Mouse (Mus musculus): ENCODE data around the gene Cbx5. TPM values are rescaled to one million over a fixed set of nuclear protein-coding genes. Genes with fewer than 3 reads are reported as not detected.
A peak's percentile ranks its signal among the peaks of the same experiment; 100 is the strongest.
"Not testable (repeated sequence)": the region's sequence is repeated elsewhere in the genome, so short reads cannot be mapped to it uniquely, and the experiment has no call there.

Cbx5 gene
- polyA plus RNA-seq, 1 experiment = 226 TPM

- no peaks in the 10 kb centered on the region; the same call in 1 of the 2 replicates for H3K4me1 ChIP-seq (ENCODE audit: control insufficient read depth, insufficient read depth, low read length)
- TF ChIP-seq POLR2A (IDR thresholded peaks at IDR 0.05; ENCODE audit: borderline replicate concordance, control insufficient read depth, low read depth, low read length) (no peak), CTCF (IDR thresholded peaks at IDR 0.05; ENCODE audit: control insufficient read depth, insufficient read depth, low read length) (no peak)
- no peak overlapping the region for H3K4me3 ChIP-seq (replicated peaks; ENCODE audit: control insufficient read depth, low read depth, low read length)
- 86% methylated on average over 7 of the region's 7 CpGs for WGBS
- H3K27ac ChIP-seq (ENCODE audit: control insufficient read depth, insufficient read depth, low read depth, low read length, poor library complexity) = no peak overlapping the region; the same call in 1 of the 2 replicates
These were observed 38.3 kb upstream of the Cbx5 start for GRCm38 (mm10) chr15:103277949-103278348.

- H3K4me3 ChIP-seq (replicated peaks; ENCODE audit: control insufficient read depth, low read depth, low read length); H3K27ac ChIP-seq (ENCODE audit: control insufficient read depth, insufficient read depth, low read depth, low read length, poor library complexity); H3K4me1 ChIP-seq (ENCODE audit: control insufficient read depth, insufficient read depth, low read length): not testable (repeated sequence)
- 89% methylated on average over 3 of the region's 3 CpGs for WGBS
These were observed 36.3 kb upstream of the Cbx5 start for GRCm38 (mm10) chr15:103275943-103276342.

DNA sequence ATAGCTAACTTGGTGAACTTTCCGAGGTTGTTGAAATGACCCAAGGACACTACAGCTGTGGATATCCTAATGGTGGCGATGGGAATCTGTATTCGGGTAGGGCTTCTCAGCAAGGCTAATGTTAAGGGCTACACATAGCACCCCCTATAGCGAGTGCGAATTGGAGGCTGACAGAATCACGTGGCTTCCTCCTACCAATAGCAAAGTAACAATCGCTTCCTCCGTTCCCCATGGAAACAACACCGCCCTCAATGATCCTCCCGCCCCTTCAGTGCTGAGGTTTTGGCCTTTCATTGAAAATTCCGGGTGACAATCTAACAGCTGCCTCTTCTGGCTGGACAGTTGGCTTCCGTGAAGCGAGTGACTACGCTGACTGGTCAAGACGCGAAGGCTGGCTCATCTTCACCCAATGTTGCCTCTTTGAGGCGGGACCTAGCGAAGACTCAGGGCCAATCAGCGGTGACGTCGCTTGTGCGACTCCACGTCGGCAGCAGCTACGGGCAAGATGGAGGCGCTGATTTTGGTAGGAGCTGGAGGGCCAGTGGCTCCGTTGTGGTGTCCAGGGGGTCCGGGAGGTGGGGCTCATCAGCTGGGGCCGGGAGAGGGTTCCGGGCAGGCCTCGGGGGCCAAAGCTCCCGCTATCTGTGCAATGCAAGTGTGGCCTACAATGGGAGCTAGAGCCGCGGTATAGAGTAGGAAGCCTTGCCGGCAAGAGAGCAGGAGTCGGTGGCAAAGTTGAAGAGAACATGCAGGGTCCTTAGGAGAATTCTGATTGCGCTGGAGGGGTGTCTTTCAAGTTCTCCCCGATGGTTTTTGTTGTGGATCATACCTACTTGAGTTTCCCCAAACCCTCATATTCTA is 33.0 kb upstream of the Cbx5 start, which contains the start of gene Copz1:
TSS of gene Copz1 (plus strand) at position 296 of the 861 bp plus-strand sequence.
- TF ChIP-seq POLR2A (IDR thresholded peaks at IDR 0.05; ENCODE audit: borderline replicate concordance, control insufficient read depth, low read depth, low read length) = peak; percentile 86
- no peak for TF ChIP-seq CTCF (IDR thresholded peaks at IDR 0.05; ENCODE audit: control insufficient read depth, insufficient read depth, low read length)
- Histone ChIP-seq H3K4me1 (ENCODE audit: control insufficient read depth, insufficient read depth, low read length) (no peaks in the 10 kb centered on the region; the same call in 1 of the 2 replicates), H3K27ac (ENCODE audit: control insufficient read depth, insufficient read depth, low read depth, low read length, poor library complexity) (peak within 1 kb of the TSS; percentile 15; the same call in 1 of the 2 replicates), H3K4me3 (replicated peaks; ENCODE audit: control insufficient read depth, low read depth, low read length) (peak within 1 kb of the TSS; percentile 70)
- under 1% methylated on average over 38 of the region's 38 CpGs for WGBS

GRCm38 (mm10) chr15:103268903-103269302 is 29.3 kb upstream of the Cbx5 start:
- peaks cover 3% of the 10 kb centered on the region for H3K4me1 ChIP-seq (ENCODE audit: control insufficient read depth, insufficient read depth, low read length)

DNA sequence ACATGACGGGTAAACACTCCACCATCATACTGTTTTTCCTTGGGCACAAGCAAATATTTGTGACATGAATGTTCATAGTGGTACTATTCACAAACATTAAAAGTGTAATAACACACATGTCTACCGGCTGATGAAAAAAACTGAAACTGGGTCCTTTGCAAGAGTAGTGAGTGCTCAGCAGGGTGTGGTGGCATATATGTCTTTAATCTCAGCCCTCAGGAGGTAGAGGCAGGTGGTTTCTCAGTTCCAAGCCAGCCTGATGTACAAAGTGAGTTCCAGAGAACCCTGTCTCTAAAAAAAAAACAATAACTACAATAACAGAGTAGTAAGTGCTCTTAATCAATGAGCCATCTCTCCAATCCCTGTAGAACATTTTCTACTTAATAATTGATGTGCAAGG is 25.2 kb upstream of the Cbx5 start:
- no peak overlapping the region for H3K4me3 ChIP-seq (replicated peaks; ENCODE audit: control insufficient read depth, low read depth, low read length)
- H3K27ac ChIP-seq (ENCODE audit: control insufficient read depth, insufficient read depth, low read depth, low read length, poor library complexity) = no peak overlapping the region
- 70% methylated on average over 2 of the region's 2 CpGs for WGBS
- TF ChIP-seq POLR2A (IDR thresholded peaks at IDR 0.05; ENCODE audit: borderline replicate concordance, control insufficient read depth, low read depth, low read length) (no peak), CTCF (IDR thresholded peaks at IDR 0.05; ENCODE audit: control insufficient read depth, insufficient read depth, low read length) (no peak)
- H3K4me1 ChIP-seq (ENCODE audit: control insufficient read depth, insufficient read depth, low read length) = peaks cover 5% of the 10 kb centered on the region

More at GRCm38 (mm10) chr15:103268903-103269302, 29.3 kb upstream of the Cbx5 start:
- no peak overlapping the region for H3K4me3 ChIP-seq (replicated peaks; ENCODE audit: control insufficient read depth, low read depth, low read length)
- WGBS = 47% methylated on average over 4 of the region's 4 CpGs
- TF ChIP-seq CTCF (IDR thresholded peaks at IDR 0.05; ENCODE audit: control insufficient read depth, insufficient read depth, low read length) (no peak), POLR2A (IDR thresholded peaks at IDR 0.05; ENCODE audit: borderline replicate concordance, control insufficient read depth, low read depth, low read length) (no peak)
- H3K27ac ChIP-seq (ENCODE audit: control insufficient read depth, insufficient read depth, low read depth, low read length, poor library complexity) = no peak overlapping the region

- peaks cover 5% of the 10 kb centered on the region for H3K4me1 ChIP-seq (ENCODE audit: control insufficient read depth, insufficient read depth, low read length)
- H3K27ac ChIP-seq (ENCODE audit: control insufficient read depth, insufficient read depth, low read depth, low read length, poor library complexity) = peak overlapping the region; percentile 75
- TF ChIP-seq POLR2A (IDR thresholded peaks at IDR 0.05; ENCODE audit: borderline replicate concordance, control insufficient read depth, low read depth, low read length) (no peak), CTCF (IDR thresholded peaks at IDR 0.05; ENCODE audit: control insufficient read depth, insufficient read depth, low read length) (no peak)
- H3K4me3 ChIP-seq (replicated peaks; ENCODE audit: control insufficient read depth, low read depth, low read length) = no peak overlapping the region
- 2% methylated on average over 1 of the region's 1 CpGs for WGBS
These were observed 20.4 kb upstream of the Cbx5 start for GRCm38 (mm10) chr15:103259989-103260388.

DNA sequence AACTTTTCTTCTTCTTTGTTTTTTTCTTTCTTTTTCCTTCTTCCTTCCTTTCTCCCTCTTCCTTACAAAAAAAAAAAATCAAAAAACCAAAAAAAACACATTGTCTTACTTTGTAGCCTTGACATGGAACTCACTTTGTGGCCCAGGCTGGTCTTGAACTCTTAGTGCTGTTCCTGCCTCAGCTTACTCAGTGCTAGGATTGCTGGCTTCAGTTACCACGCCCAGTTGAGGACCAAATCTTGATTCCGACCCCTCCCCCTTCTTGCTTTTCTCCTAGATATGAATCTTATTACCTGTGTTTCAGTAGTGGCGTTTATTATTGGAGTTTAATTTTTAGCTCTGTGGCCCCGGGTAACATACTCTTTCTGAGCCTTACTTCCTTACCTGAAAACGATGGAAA is 19.5 kb upstream of the Cbx5 start:
- WGBS = 7% methylated on average over 5 of the region's 5 CpGs
- H3K4me1 ChIP-seq (ENCODE audit: control insufficient read depth, insufficient read depth, low read length) = peaks cover 5% of the 10 kb centered on the region
- TF ChIP-seq CTCF (IDR thresholded peaks at IDR 0.05; ENCODE audit: control insufficient read depth, insufficient read depth, low read length) = no peak
- H3K4me3 ChIP-seq (replicated peaks; ENCODE audit: control insufficient read depth, low read depth, low read length) = no peak overlapping the region
- H3K27ac ChIP-seq (ENCODE audit: control insufficient read depth, insufficient read depth, low read depth, low read length, poor library complexity) = no peak overlapping the region

- Histone ChIP-seq H3K27ac (ENCODE audit: control insufficient read depth, insufficient read depth, low read depth, low read length, poor library complexity) (peak within 1 kb of the TSS; percentile 81), H3K4me1 (ENCODE audit: control insufficient read depth, insufficient read depth, low read length) (peaks cover 5% of the 10 kb centered on the region), H3K4me3 (replicated peaks; ENCODE audit: control insufficient read depth, low read depth, low read length) (peak within 1 kb of the TSS; percentile 74)
- WGBS = 1% methylated on average over 15 of the region's 15 CpGs
- TF ChIP-seq CTCF (IDR thresholded peaks at IDR 0.05; ENCODE audit: control insufficient read depth, insufficient read depth, low read length) (peak; percentile 3; the same call in 1 of the 2 replicates), POLR2A (IDR thresholded peaks at IDR 0.05; ENCODE audit: borderline replicate concordance, control insufficient read depth, low read depth, low read length) (peak; percentile 96; the same call in 1 of the 2 replicates)
These were observed 18.4 kb upstream of the Cbx5 start, which contains the start of gene Nfe2 for GRCm38 (mm10) chr15:103257790-103258728. TSS of gene Nfe2 (minus strand) at chr15:103258403.

All from bone marrow, adult 2 months (tissue).